Mouse (Mus musculus): ENCODE measurements around the gene Lysmd1.

- TF ChIP-seq ZC3H11A (IDR thresholded peaks at IDR 0.05; ENCODE audit: borderline replicate concordance, low read depth, low read length) (no peak), CHD2 (IDR thresholded peaks at IDR 0.05; ENCODE audit: low read depth, low read length) (no peak)
Measured at GRCm38 (mm10) chr3:95135433-95136052, 1.7 kb downstream of the Lysmd1 start.
